Mouse (Mus musculus) adrenal gland, postnatal 10 days (tissue): ENCODE data around the gene C1d. TPM values are rescaled to one million over a fixed set of nuclear protein-coding genes. Genes with fewer than 3 reads are reported as not detected.

Source experiments
- total RNA-seq, 2 experiments: library from RNA; stranded (reverse); gene quantifications; 2 replicates each; pipeline ENCODE4 v1.2.3; 2021

The C1d gene
- total RNA-seq, 2 experiments from 2014 or later: 54.5 to 63.3 TPM

Other genes with a start within 250 kb of the C1d start
- 10 to 100 TPM; 16.1 to 22.2 TPM for gene Cnrip1, start 206.0 kb upstream of the C1d start, total RNA-seq
- gene Plek, start 205.2 kb upstream of the C1d start, total RNA-seq: 1 to 10 TPM; 4.8 to 5.4 TPM
- gene Ppp3r1, start 98.3 kb upstream of the C1d start, total RNA-seq: 10 to 100 TPM; 89.5 to 97.4 TPM
- 10 to 100 TPM; 13.7 to 14.6 TPM for gene Wdr92, start 75.5 kb upstream of the C1d start, total RNA-seq
- 10 to 100 TPM; 35.0 to 38.5 TPM for gene Pno1, start 46.0 kb upstream of the C1d start, total RNA-seq